Mouse (Mus musculus) liver, postnatal 0 days (tissue): ENCODE measurements around the gene Fndc10.

Source experiments
- CTCF ChIP-seq: sonication (generic); IDR thresholded peaks from 2 replicates; pipeline ENCODE4 v1.5.1; 2016; ENCODE audit warnings: antibody characterized with exemption, low read depth
- EP300 ChIP-seq: IDR thresholded peaks from 2 replicates; pipeline ENCODE4 v1.6.1; 2016; ENCODE audit warnings: antibody characterized with exemption, low read depth, mild to moderate bottlenecking

DNA sequence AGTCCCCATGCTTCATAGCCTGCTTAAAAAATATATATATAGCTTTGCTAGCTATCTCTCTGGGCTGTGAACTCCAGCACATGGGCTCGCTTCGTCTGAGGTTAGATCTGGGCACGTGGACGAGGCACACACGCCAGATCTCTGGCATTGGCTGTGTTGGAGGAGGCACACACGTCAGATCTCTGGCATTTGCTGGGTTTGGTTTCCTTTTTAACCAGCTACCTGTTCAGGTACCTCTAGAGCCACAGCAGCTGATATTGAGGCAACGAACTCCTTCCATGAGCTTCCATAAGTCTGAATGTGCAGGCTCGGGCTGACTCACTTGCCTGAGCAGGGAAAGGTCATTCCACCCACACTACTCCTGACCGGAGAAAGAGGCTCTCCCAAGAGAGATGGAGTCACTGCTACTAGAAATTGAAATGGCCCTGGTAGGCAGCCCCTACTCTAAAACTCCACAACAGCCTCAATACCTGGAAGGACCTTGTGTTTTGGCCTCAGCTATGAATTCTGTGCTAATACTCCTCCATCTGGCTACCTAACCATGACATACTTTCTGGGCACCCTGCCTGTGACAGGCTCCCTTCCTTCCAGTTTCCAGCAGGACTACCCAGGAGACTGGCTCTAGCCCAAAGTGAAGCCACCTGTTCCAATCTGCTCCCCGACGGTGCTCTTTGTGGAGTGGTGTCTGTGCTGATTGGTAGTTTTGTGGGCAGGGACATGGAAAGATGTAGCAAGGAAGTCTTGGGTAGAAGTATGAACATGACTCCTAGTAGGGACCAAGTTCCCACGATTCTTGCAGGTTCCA lies 3.4 kb upstream of the Fndc10 start:
- no peak for TF ChIP-seq EP300
- no peak for TF ChIP-seq CTCF
